Mouse (Mus musculus) kidney, postnatal 4 days (tissue): ENCODE results near the gene Vwf.

Experiments used
- DNase-seq, 2 experiments: peaks; one replicate each; pipeline ENCODE4 v3.0.0; 2021; ENCODE audit warnings: mixed read lengths in 2 of 2

Vwf gene

GRCm38 (mm10) chr6:125589075-125589474 lies 42.5 kb downstream of the Vwf start:
- no peak for DNase-seq

- no peak for DNase-seq
Observed at GRCm38 (mm10) chr6:125590056-125590455, 43.5 kb downstream of the Vwf start.

DNA sequence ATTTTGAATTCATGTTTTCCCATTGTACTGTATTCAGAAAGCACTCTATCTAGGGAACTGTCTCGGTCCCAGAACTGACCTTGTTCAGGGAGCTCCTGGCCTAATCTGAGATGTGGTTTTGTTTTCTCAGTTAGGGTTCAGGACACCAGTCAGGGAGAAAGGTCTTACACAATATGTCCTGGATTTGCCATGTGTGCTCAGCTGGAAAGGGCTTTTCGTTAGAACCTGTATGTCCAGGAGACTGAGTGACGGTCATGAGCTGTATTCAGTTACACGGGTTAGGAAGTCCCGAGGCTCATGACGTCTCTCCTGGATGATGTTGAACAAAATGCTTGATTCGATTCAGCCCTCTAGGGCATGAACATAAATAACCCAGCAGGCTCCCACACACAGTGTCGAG lies 43.9 kb downstream of the Vwf start:
- DNase-seq, result no peak

- peak in 1 of 2 experiments; percentile 23 for DNase-seq
Observed at GRCm38 (mm10) chr6:125591652-125592385, 45.2 kb downstream of the Vwf start.

- no peak for DNase-seq
Observed at GRCm38 (mm10) chr6:125592536-125592935, 46.0 kb downstream of the Vwf start.

DNA sequence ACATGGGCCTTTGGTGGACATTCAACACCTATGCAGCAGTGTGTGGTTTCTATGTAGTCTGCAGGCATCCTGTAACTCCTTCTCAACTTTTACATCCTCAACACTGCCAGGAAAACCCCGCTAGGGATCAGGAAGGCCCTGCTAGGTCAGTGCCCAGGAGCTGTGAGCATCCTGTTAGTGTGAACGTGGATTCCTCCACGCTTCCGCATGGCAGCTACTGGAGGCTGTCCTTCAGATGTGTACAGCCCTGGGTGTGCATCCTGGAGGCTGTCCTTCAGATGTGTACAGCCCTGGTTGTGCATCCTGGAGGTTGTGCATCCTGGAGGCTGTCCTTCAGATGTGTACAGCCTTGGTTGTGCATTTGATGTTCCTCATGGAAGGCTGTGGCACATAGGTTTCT lies 47.7 kb downstream of the Vwf start:
- no peak for DNase-seq

GRCm38 (mm10) chr6:125594825-125595224 lies 48.3 kb downstream of the Vwf start:
- DNase-seq, result no peak

GRCm38 (mm10) chr6:125596701-125597318 lies 50.2 kb downstream of the Vwf start:
- peak in 1 of 2 experiments; percentile 71 for DNase-seq

- no peak for DNase-seq
Observed at GRCm38 (mm10) chr6:125597716-125598115, 51.1 kb downstream of the Vwf start.

DNA sequence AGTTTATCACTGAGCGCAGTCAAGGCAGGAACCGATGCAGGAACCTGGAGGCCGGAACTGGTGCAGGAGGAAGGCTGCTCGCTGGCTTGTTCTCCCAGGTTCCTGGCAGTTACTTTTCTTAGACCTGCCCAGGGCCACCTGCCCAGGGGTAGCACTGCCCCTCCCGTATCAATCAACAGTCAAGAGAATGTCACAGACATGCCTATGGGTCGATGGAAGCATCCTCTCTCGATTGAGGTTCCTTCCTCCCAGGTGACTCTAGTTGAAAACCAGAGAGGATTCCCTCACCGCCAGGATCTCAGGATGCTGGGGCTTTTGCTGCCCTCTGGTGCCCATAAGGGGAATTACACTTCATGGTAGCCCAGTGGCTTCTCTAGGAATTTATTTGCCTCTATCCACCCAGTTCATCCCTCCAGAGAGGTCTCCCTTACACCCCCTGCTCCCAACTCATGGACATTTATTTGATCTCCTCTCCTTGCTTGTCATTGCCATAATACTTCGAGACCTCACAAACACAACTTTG lies 53.5 kb downstream of the Vwf start:
- DNase-seq, result peak; percentile 79 to 83

GRCm38 (mm10) chr6:125600669-125601068 lies 54.1 kb downstream of the Vwf start:
- no peak for DNase-seq

- no peak for DNase-seq
Observed at GRCm38 (mm10) chr6:125601190-125601589, 54.6 kb downstream of the Vwf start.

DNA sequence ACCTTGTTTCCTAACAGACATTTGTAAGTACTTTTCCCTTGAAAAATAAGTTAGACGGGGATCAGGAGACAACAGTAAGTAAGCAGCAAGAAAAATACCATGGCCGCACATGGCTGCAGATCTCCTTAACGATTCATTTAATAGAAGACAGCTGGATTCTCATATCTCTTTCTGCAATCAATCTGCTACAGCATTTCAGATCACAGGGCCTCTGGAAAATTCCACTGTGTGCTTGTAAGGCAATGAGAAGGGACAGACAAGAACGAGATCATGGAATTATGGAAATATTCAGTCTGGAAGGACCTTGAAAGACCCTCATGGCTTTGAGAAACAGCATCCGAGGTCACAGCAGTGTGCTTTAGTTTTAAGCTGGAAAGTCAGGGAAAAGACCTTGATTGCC lies 55.2 kb downstream of the Vwf start:
- DNase-seq, result no peak

- DNase-seq, result no peak
Observed at GRCm38 (mm10) chr6:125602354-125602753, 55.8 kb downstream of the Vwf start.

DNA sequence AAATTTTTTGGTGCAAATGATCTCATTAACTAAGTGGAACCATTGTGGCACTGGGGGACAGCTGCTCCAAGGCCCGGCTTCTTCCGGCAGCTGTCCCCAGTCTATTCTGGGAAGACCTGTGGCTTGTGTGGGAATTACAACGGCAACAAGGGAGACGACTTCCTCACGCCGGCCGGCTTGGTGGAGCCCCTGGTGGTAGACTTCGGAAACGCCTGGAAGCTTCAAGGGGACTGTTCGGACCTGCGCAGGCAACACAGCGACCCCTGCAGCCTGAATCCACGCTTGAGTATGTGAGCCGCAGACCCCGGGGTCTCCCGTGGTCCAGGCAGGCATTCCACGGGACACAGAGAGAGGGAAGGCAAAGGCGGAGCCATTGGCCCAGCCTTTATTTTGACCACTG lies 56.7 kb downstream of the Vwf start:
- DNase-seq, result peak; percentile 95 to 96

GRCm38 (mm10) chr6:125603678-125604462 lies 57.3 kb downstream of the Vwf start:
- peak; percentile 17 to 18 for DNase-seq

DNA sequence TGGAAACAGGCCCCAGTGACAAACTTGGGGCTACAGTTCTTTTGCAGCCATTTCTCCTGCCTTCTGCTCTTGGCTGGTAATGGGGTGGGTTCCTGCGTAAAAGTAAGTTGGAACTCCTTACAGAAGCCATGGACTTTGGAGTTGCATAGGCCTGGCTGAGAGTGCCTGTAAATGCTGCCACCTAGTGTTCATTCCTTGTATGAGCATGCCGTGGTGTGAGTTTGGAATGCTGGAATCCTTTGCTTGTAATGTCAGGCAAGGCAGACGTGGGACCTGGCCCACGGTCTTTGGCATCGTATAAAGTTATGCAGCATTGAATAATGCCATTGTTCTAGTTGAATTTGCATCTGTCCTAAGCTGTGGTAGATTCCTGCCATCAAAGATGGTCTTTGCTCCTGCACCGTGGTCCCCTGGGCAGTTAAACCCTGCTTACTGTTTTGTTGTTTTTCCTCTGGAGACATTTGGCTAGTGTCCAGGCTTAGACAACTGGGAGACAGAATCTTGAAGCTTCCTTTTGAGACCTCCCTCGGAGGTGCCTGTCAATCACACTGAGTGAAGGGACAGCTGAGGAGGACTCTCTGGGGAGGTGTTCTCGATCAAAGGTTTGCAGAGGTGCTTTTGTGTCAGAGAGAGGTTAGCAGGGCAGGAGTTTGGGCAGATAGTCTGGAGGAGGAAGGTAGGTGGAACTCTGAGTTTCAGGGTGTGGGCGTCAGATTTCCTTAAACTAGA lies 58.1 kb downstream of the Vwf start:
- peak; percentile 76 to 86 for DNase-seq

GRCm38 (mm10) chr6:125609025-125609424 lies 62.5 kb downstream of the Vwf start:
- no peak for DNase-seq

DNA sequence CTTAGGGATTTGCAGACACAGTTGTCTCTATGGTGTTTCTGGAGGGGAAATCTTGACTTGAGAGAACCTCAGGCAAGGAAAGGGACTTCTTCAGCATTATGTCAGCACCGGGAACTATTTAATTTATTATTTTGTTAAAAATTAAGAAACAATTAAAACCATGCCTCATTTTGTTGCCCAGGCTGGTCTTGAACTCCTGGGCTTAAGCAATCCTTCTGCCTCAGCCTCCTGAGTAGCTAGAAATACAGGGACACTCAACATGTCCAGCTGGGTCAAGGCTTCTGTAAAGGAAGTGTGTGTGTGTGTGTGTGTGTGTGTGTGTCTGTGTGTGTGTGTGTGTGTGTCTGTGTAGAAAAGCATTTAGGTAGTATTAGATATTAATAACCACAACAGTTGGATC lies 71.3 kb downstream of the Vwf start:
- DNase-seq, result no peak

GRCm38 (mm10) chr6:125620764-125621163 lies 74.2 kb downstream of the Vwf start:
- peak; percentile 44 to 58 for DNase-seq

- peak in 1 of 2 experiments; percentile 19 for DNase-seq
Observed at GRCm38 (mm10) chr6:125622434-125622833, 75.9 kb downstream of the Vwf start.

GRCm38 (mm10) chr6:125640486-125640885 lies 93.9 kb downstream of the Vwf start:
- DNase-seq, result no peak

- DNase-seq, result no peak
Observed at GRCm38 (mm10) chr6:125641146-125641545, 94.6 kb downstream of the Vwf start.
